Comparison of ENCODE assay signal across 8 mouse cellular contexts in the genomic region with DNA sequence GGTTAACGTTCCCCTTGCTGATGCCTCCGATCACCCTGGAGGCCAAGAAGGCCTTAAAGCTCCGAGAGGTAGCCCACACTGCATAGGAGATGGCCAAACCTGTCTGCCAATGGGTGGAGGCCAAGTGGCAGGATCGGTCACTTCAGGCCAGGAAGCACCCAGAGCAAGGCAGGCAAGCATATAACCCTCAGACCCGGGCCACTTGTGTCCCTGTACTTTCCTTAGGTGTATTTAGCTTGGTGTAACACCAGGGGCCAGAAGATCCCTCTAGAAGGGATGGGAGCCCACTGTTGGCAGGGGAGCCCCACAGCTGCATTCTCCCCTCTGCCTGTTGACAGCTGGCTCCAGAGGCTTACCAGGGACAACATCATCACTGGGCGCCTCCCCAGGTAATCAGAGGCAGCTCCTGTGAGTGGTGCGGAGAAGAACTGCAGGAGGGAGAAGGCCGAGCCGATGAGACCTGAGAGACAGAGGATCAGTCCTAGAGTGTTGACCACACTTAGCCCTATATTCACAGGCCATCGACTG. TPM values are rescaled to one million over a fixed set of nuclear protein-coding genes. Genes with fewer than 3 reads are reported as not detected.
DNase-seq lines count a peak whose midpoint lies in the region; ATAC-seq and TF ChIP-seq lines count a peak whose summit lies in the region.

No protein-coding gene starts in this region.

- peak overlapping the region; percentile 94 for H3K4me2 ChIP-seq in lung, embryonic 16.5 days (ENCODE audit: low read depth, low read length)
- H3K4me2 ChIP-seq in heart, postnatal 0 days (ENCODE audit: low read depth, low read length): peak overlapping the region; percentile 92

- no peak for ATAC-seq in lung, embryonic 16.5 days (ENCODE audit: low read depth)
- no peak for ATAC-seq in heart, postnatal 0 days (ENCODE audit: insufficient read depth, low read depth)
- ATAC-seq in megakaryocyte-erythroid progenitor cell, adult 5-6 weeks (replicated peaks; ENCODE audit: low FRiP score, low TSS enrichment, poor library complexity, severe bottlenecking): no peak

- peaks cover 12% of the 10 kb centered on the region; the same call in 1 of the 2 replicates for H3K79me2 ChIP-seq in macrophage (ENCODE audit: inconsistent target)

- H3K4me1 ChIP-seq in lung, embryonic 16.5 days (replicated peaks; ENCODE audit: control insufficient read depth, insufficient read depth, low read length): peaks cover 18% of the 10 kb centered on the region
- no peaks in the 10 kb centered on the region for H3K4me1 ChIP-seq in heart, postnatal 0 days (ENCODE audit: control insufficient read depth, insufficient read depth)

- H3K4me3 ChIP-seq in lung, embryonic 16.5 days (ENCODE audit: low read length): peak overlapping the region; percentile 76
- peak overlapping the region; percentile 71 for H3K4me3 ChIP-seq in heart, postnatal 0 days (ENCODE audit: low read depth, low read length)
- H3K4me3 ChIP-seq in macrophage (ENCODE audit: inconsistent target): peak overlapping the region; percentile 88

- TF ChIP-seq CTCF in heart, postnatal 0 days (IDR thresholded peaks at IDR 0.05; ENCODE audit: low read depth): no peak

- peak overlapping the region; percentile 80 for H3K9ac ChIP-seq in lung, embryonic 16.5 days (ENCODE audit: low read length)
- peak overlapping the region; percentile 66; the same call in 1 of the 2 replicates for H3K9ac ChIP-seq in heart, postnatal 0 days (replicated peaks; ENCODE audit: low read depth, low read length)

- no peak for TF ChIP-seq EP300 in heart, postnatal 0 days (IDR thresholded peaks at IDR 0.05; ENCODE audit: low read depth)

- 51% methylated on average over 10 of the region's 10 CpGs for WGBS in lung, embryonic 16.5 days
- 47% methylated on average over 10 of the region's 10 CpGs for WGBS in heart, postnatal 0 days
- 88% methylated on average over 10 of the region's 10 CpGs for WGBS in macrophage (ENCODE audit: missing documents)

- H3K9me3 ChIP-seq in lung, embryonic 16.5 days (ENCODE audit: control insufficient read depth, low read length): no peaks in the 10 kb centered on the region
- no peaks in the 10 kb centered on the region for H3K9me3 ChIP-seq in heart, postnatal 0 days (replicated peaks; ENCODE audit: control insufficient read depth, low read length)

- no peaks in the 10 kb centered on the region for H3K27me3 ChIP-seq in lung, embryonic 16.5 days (ENCODE audit: control insufficient read depth, insufficient read depth, low read depth, low read length)
- H3K27me3 ChIP-seq in heart, postnatal 0 days (ENCODE audit: control insufficient read depth, insufficient read depth, low read length): no peaks in the 10 kb centered on the region

- H3K36me3 ChIP-seq in lung, embryonic 16.5 days (ENCODE audit: control insufficient read depth, insufficient read depth, low read length): peaks cover 38% of the 10 kb centered on the region
- H3K36me3 ChIP-seq in heart, postnatal 0 days (replicated peaks; ENCODE audit: control insufficient read depth, insufficient read depth, low read length): peaks cover 57% of the 10 kb centered on the region
- peaks cover 50% of the 10 kb centered on the region for H3K36me3 ChIP-seq in macrophage (ENCODE audit: inconsistent target)

- no peak overlapping the region for H3K27ac ChIP-seq in lung, embryonic 16.5 days (ENCODE audit: low read length)
- H3K27ac ChIP-seq in heart, postnatal 0 days (ENCODE audit: low read depth): peak overlapping the region; percentile 73; the same call in 1 of the 2 replicates
- H3K27ac ChIP-seq in macrophage: peak overlapping the region; percentile 76; the same call in 1 of the 2 replicates

- DNase-seq in lung, postnatal 4 days: no peak
- DNase-seq in cerebellum, adult 9-11 months: peak; percentile 59
- DNase-seq in heart, postnatal 0 days (ENCODE audit: low spot score): no peak
- no peak for DNase-seq in adrenal gland, postnatal 10 days
- DNase-seq in left cerebral cortex, postnatal 10 days (ENCODE audit: extremely low spot score in 1 of 2, low spot score in 2 of 2): no peak

- intact Hi-C loops in left cerebral cortex, postnatal 10 days (cut with DNase I): no loop called here

RNA-seq across cellular contexts. Expression of gene Mfsd10, which starts 1.3 kb away (rescaled TPM):
- polyA plus RNA-seq in lung, embryonic 16.5 days (2015; fragmentation: Nextera tagmentation; extraction: Ambion mirVana): 146 and 148 TPM in 2 replicates
- total RNA-seq in heart, postnatal 0 days (2014; rRNA removed; ENCODE audit: low replicate concordance): 31.0 and 45.7 TPM in 2 replicates
- polyA plus RNA-seq in heart, postnatal 0 days (2015; fragmentation: Nextera tagmentation; extraction: Ambion mirVana): 29.9 and 30.4 TPM in 2 replicates
- total RNA-seq in macrophage (2018; cell fraction: chromatin; rRNA removed): 10 to 100 TPM; 18.9 to 91.8 (median 44.8) TPM
- 10 to 100 TPM; 13.5 to 29.9 (median 21.2) TPM for total RNA-seq in macrophage (2018; cell fraction: cytosol; rRNA removed)
- total RNA-seq in macrophage (2018; cell fraction: nucleus; rRNA removed): 100 to 1,000 TPM in 2 of 26 experiments, 10 to 100 TPM in 24; 23.2 to 303 (median 42.5) TPM
- polyA plus RNA-seq in macrophage (2018): 19.4 to 37.9 TPM (median 29.4 TPM) in 3 replicates
- total RNA-seq in adrenal gland, postnatal 10 days (2021): 10 to 100 TPM; 36.1 to 53.6 TPM
- 92.8 and 130 TPM in 2 replicates for total RNA-seq in megakaryocyte-erythroid progenitor cell, adult 5-6 weeks (2014; fragmentation: Nextera tagmentation)
- 43.7 and 60.1 TPM in 2 replicates for total RNA-seq in megakaryocyte-erythroid progenitor cell, adult 5-6 weeks (2017)
- total RNA-seq in left cerebral cortex, postnatal 10 days (2021): 10 to 100 TPM; 44.1 to 53.3 TPM

RNA-seq across cellular contexts. Expression of gene Nop14, which starts 24.2 kb away (rescaled TPM):
- 17.0 and 21.5 TPM in 2 replicates for polyA plus RNA-seq in lung, embryonic 16.5 days (2015; fragmentation: Nextera tagmentation; extraction: Ambion mirVana)
- 1.2 and 66.6 TPM in 2 replicates for total RNA-seq in heart, postnatal 0 days (2014; rRNA removed; ENCODE audit: low replicate concordance)
- polyA plus RNA-seq in heart, postnatal 0 days (2015; fragmentation: Nextera tagmentation; extraction: Ambion mirVana): 10.6 and 11.1 TPM in 2 replicates
- 10 to 100 TPM; 21.5 to 51.2 (median 38.5) TPM for total RNA-seq in macrophage (2018; cell fraction: chromatin; rRNA removed)
- total RNA-seq in macrophage (2018; cell fraction: cytosol; rRNA removed): 10 to 100 TPM; 19.7 to 29.9 (median 24.1) TPM
- 10 to 100 TPM; 20.4 to 50.9 (median 27.8) TPM for total RNA-seq in macrophage (2018; cell fraction: nucleus; rRNA removed)
- 19.8 to 48.1 TPM (median 37.4 TPM) in 3 replicates for polyA plus RNA-seq in macrophage (2018)
- total RNA-seq in adrenal gland, postnatal 10 days (2021): 10 to 100 TPM; 18.4 to 19.7 TPM
- total RNA-seq in megakaryocyte-erythroid progenitor cell, adult 5-6 weeks (2014; fragmentation: Nextera tagmentation): 61.6 and 62.0 TPM in 2 replicates
- 79.6 and 94.2 TPM in 2 replicates for total RNA-seq in megakaryocyte-erythroid progenitor cell, adult 5-6 weeks (2017)
- total RNA-seq in left cerebral cortex, postnatal 10 days (2021): 10 to 100 TPM; 18.3 to 21.7 TPM

RNA-seq across cellular contexts. Expression of gene Grk4, which starts 24.4 kb away (rescaled TPM):
- polyA plus RNA-seq in lung, embryonic 16.5 days (2015; fragmentation: Nextera tagmentation; extraction: Ambion mirVana): 2.7 and 3.1 TPM in 2 replicates
- 2.0 TPM in 1 of 2 replicates, not detected in the other for total RNA-seq in heart, postnatal 0 days (2014; rRNA removed; ENCODE audit: low replicate concordance)
- polyA plus RNA-seq in heart, postnatal 0 days (2015; fragmentation: Nextera tagmentation; extraction: Ambion mirVana): 1.4 and 2.7 TPM in 2 replicates
- 10 to 100 TPM in 2 of 26 experiments, 1 to 10 TPM in 24; 1.6 to 10.4 (median 4.3) TPM for total RNA-seq in macrophage (2018; cell fraction: chromatin; rRNA removed)
- total RNA-seq in macrophage (2018; cell fraction: cytosol; rRNA removed): 1 to 10 TPM in 5 of 26 experiments, under 1 TPM in 21; 0.39 to 2.3 (median 0.65) TPM
- total RNA-seq in macrophage (2018; cell fraction: nucleus; rRNA removed): 1 to 10 TPM in 23 of 26 experiments, under 1 TPM in 3; 0.37 to 6.1 (median 2.7) TPM
- 1.6 to 2.2 TPM (median 2.0 TPM) in 3 replicates for polyA plus RNA-seq in macrophage (2018)
- total RNA-seq in adrenal gland, postnatal 10 days (2021): 1 to 10 TPM; 1.8 to 3.0 TPM
- 0.74 and 5.0 TPM in 2 replicates for total RNA-seq in megakaryocyte-erythroid progenitor cell, adult 5-6 weeks (2014; fragmentation: Nextera tagmentation)
- total RNA-seq in megakaryocyte-erythroid progenitor cell, adult 5-6 weeks (2017): 0.65 and 0.99 TPM in 2 replicates
- 1 to 10 TPM; 4.1 to 4.8 TPM for total RNA-seq in left cerebral cortex, postnatal 10 days (2021)
